Mouse (Mus musculus): Measurements from ENCODE around the gene Heatr6.

Heatr6 gene

GRCm38 (mm10) chr11:83753581-83754181, at the start of gene Heatr6:
Heatr6 (plus strand) TSS chr11:83753696.
- DNase-seq = peak; percentile 92

GRCm38 (mm10) chr11:83703705-83704104, 49.8 kb upstream of the Heatr6 start, which contains the start of gene Wfdc17:
Wfdc17 (plus strand) TSS chr11:83703991.
- no peak for DNase-seq

GRCm38 (mm10) chr11:83708715-83709114, 44.8 kb upstream of the Heatr6 start, which contains the start of gene Wfdc18:
Wfdc18 (plus strand) TSS chr11:83709015.
- no peak for DNase-seq

- DNase-seq = no peak
Measured at GRCm38 (mm10) chr11:83709683-83710082, 43.8 kb upstream of the Heatr6 start.

GRCm38 (mm10) chr11:83712671-83713070, 40.8 kb upstream of the Heatr6 start:
- no peak for DNase-seq

GRCm38 (mm10) chr11:83713925-83714324, 39.6 kb upstream of the Heatr6 start:
- no peak for DNase-seq

GRCm38 (mm10) chr11:83717042-83717665, 36.3 kb upstream of the Heatr6 start:
- DNase-seq = no peak

GRCm38 (mm10) chr11:83720766-83721165, 32.7 kb upstream of the Heatr6 start:
- no peak for DNase-seq

- no peak for DNase-seq
Measured at GRCm38 (mm10) chr11:83728757-83729432, 24.6 kb upstream of the Heatr6 start.

- no peak for DNase-seq
Measured at GRCm38 (mm10) chr11:83731116-83731515, 22.4 kb upstream of the Heatr6 start.

- no peak for DNase-seq
Measured at GRCm38 (mm10) chr11:83733071-83733640, 20.3 kb upstream of the Heatr6 start.

- DNase-seq = no peak
Measured at GRCm38 (mm10) chr11:83734215-83734614, 19.3 kb upstream of the Heatr6 start.

- DNase-seq = no peak
Measured at GRCm38 (mm10) chr11:83735881-83736280, 17.6 kb upstream of the Heatr6 start.

GRCm38 (mm10) chr11:83737109-83737558, 16.4 kb upstream of the Heatr6 start:
- DNase-seq = no peak

- DNase-seq = peak; percentile 46
Measured at GRCm38 (mm10) chr11:83739241-83739640, 14.3 kb upstream of the Heatr6 start.

- no peak for DNase-seq
Measured at GRCm38 (mm10) chr11:83740443-83740991, 13.0 kb upstream of the Heatr6 start.

GRCm38 (mm10) chr11:83741841-83742240, 11.7 kb upstream of the Heatr6 start:
- DNase-seq = no peak

- no peak for DNase-seq
Measured at GRCm38 (mm10) chr11:83742731-83743355, 10.7 kb upstream of the Heatr6 start.

GRCm38 (mm10) chr11:83743525-83743924, 10.0 kb upstream of the Heatr6 start:
- no peak for DNase-seq

- no peak for DNase-seq
Measured at GRCm38 (mm10) chr11:83746152-83746551, 7.3 kb upstream of the Heatr6 start.

- no peak for DNase-seq
Measured at GRCm38 (mm10) chr11:83746681-83747080, 6.8 kb upstream of the Heatr6 start, which contains the start of gene Wfdc21. Wfdc21 (plus strand) TSS chr11:83746940.

- no peak for DNase-seq
Measured at GRCm38 (mm10) chr11:83747376-83748265, 5.9 kb upstream of the Heatr6 start.

Measured in cerebellum, adult 9-11 months (tissue).